In the genomic region with DNA sequence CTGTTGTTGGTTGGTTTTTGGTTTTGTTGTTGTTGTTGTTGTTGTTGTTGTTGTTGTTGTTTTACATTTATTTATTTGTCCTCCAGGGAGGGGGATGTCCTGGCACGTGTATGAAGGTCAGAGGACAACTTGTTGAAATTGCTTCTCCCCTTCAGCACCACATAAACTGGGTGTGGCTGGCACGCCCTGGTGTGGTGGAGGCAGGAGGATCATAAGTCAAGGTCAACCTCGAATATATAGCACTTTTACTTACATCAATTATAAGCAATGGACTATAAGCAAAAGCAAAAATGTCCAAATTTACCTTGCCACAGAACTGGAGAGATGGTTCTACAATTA, we compare ENCODE assay signal across 8 mouse cellular contexts. TPM values are rescaled to one million over a fixed set of nuclear protein-coding genes. Genes with fewer than 3 reads are reported as not detected.
A peak's percentile ranks its signal among the peaks of the same experiment; 100 is the strongest.
DNase-seq lines count a peak whose midpoint lies in the region; ATAC-seq and TF ChIP-seq lines count a peak whose summit lies in the region.

No protein-coding gene starts in this region.

- H3K27me3 ChIP-seq in G1E (ENCODE audit: insufficient read depth, low read length) = peaks cover 2% of the 10 kb centered on the region; the same call in 1 of the 2 replicates
- H3K27me3 ChIP-seq in hindbrain, embryonic 11.5 days (ENCODE audit: control insufficient read depth, insufficient read depth, low read length) = no peaks in the 10 kb centered on the region

- 78% methylated on average over 3 of the region's 3 CpGs for WGBS in hindbrain, embryonic 11.5 days
- 60% methylated on average over 3 of the region's 3 CpGs for WGBS in macrophage (ENCODE audit: missing documents)

- H3K4me2 ChIP-seq in hindbrain, embryonic 11.5 days (replicated peaks; ENCODE audit: low read depth, low read length) = no peak overlapping the region

- H3K36me3 ChIP-seq in G1E (replicated peaks) = peaks cover 26% of the 10 kb centered on the region
- no peaks in the 10 kb centered on the region for H3K36me3 ChIP-seq in hindbrain, embryonic 11.5 days (ENCODE audit: control insufficient read depth, insufficient read depth, low read length)
- peaks cover 26% of the 10 kb centered on the region for H3K36me3 ChIP-seq in macrophage (ENCODE audit: inconsistent target)

- no peak for ATAC-seq in G1E (ENCODE audit: extremely low read depth, insufficient number of reproducible peaks, low FRiP score, poor library complexity, severe bottlenecking)
- peak; percentile 72; the same call in 1 of the 2 replicates for ATAC-seq in hindbrain, embryonic 11.5 days (ENCODE audit: low FRiP score)
- ATAC-seq in granulocyte monocyte progenitor cell, adult 5-6 weeks (replicated peaks; ENCODE audit: poor library complexity, severe bottlenecking) = no peak

- H3K27ac ChIP-seq in hindbrain, embryonic 11.5 days (ENCODE audit: low read depth, low read length) = no peak overlapping the region
- H3K27ac ChIP-seq in macrophage = no peak overlapping the region

- no peak overlapping the region for H3K9ac ChIP-seq in hindbrain, embryonic 11.5 days (ENCODE audit: low read depth, low read length)

- H3K9me3 ChIP-seq in G1E (replicated peaks) = no peaks in the 10 kb centered on the region
- H3K9me3 ChIP-seq in hindbrain, embryonic 11.5 days (ENCODE audit: control insufficient read depth, low read length) = no peaks in the 10 kb centered on the region

- peak overlapping the region; percentile 83 for H3K4me3 ChIP-seq in G1E (ENCODE audit: low read depth, low read length)
- H3K4me3 ChIP-seq in hindbrain, embryonic 11.5 days (ENCODE audit: low read depth, low read length) = no peak overlapping the region; the same call in 1 of the 2 replicates
- peak overlapping the region; percentile 85 for H3K4me3 ChIP-seq in macrophage (ENCODE audit: inconsistent target)

- H3K4me1 ChIP-seq in G1E (ENCODE audit: insufficient read depth, low read depth, low read length) = peaks cover 10% of the 10 kb centered on the region
- H3K4me1 ChIP-seq in hindbrain, embryonic 11.5 days (replicated peaks; ENCODE audit: control insufficient read depth, insufficient read depth, low read length) = no peaks in the 10 kb centered on the region

- DNase-seq in cerebellum, adult 9-11 months = peak; percentile 9
- DNase-seq in cerebellum, adult 8-10 months = no peak
- DNase-seq in G1E (ENCODE audit: low spot score) = no peak
- DNase-seq in hindbrain, embryonic 11.5 days (ENCODE audit: low spot score) = no peak
- no peak for DNase-seq in right cerebral cortex, adult 2 months (ENCODE audit: low spot score in 2 of 2)
- DNase-seq in adrenal gland, adult 2 months = no peak

- TF ChIP-seq CTCF in G1E (IDR thresholded peaks at IDR 0.05; ENCODE audit: low read depth, low read length) = no peak

- H3K79me2 ChIP-seq in macrophage (ENCODE audit: inconsistent target) = peaks cover 30% of the 10 kb centered on the region

RNA-seq across cellular contexts. Expression of a gene that starts 0.6 kb away (rescaled TPM):
- total RNA-seq in G1E (2014; fragmentation: Nextera tagmentation) = 107 and 116 TPM in 2 replicates
- 107 and 113 TPM in 2 replicates for total RNA-seq in G1E (2017)
- 50.9 and 68.7 TPM in 2 replicates for polyA plus RNA-seq in G1E (2012)
- 118 and 121 TPM in 2 replicates for polyA plus RNA-seq in hindbrain, embryonic 11.5 days (2014; fragmentation: Nextera tagmentation; extraction: Ambion mirVana)
- total RNA-seq in macrophage (2018; cell fraction: chromatin; rRNA removed) = 100 to 1,000 TPM in 6 of 26 experiments, 10 to 100 TPM in 20; 16.9 to 110 (median 74.1) TPM
- total RNA-seq in macrophage (2018; cell fraction: cytosol; rRNA removed) = 10 to 100 TPM; 47.8 to 95.8 (median 71.4) TPM
- total RNA-seq in macrophage (2018; cell fraction: nucleus; rRNA removed) = 10 to 100 TPM; 23.0 to 97.4 (median 62.4) TPM
- 66.0 to 72.1 TPM (median 71.7 TPM) in 3 replicates for polyA plus RNA-seq in macrophage (2018)
- total RNA-seq in adrenal gland, adult 2 months (2021) = 10 to 100 TPM; 51.1 to 57.1 TPM
- 3.5 and 6.6 TPM in 2 replicates for polyA plus RNA-seq in adrenal gland, adult 2 months (2012; rRNA removed)
- total RNA-seq in granulocyte monocyte progenitor cell, adult 5-6 weeks (2014; fragmentation: Nextera tagmentation) = 99.9 and 103 TPM in 2 replicates
- 121 and 139 TPM in 2 replicates for total RNA-seq in granulocyte monocyte progenitor cell, adult 5-6 weeks (2017)

RNA-seq across cellular contexts. Expression of a gene that starts 11.2 kb away (rescaled TPM):
- total RNA-seq in G1E (2014; fragmentation: Nextera tagmentation) (not detected in 2 replicates), G1E (2017) (not detected in 2 replicates)
- polyA plus RNA-seq in G1E (2012) (not detected in 2 replicates), macrophage (2018) (not detected in 3 replicates)
- polyA plus RNA-seq in hindbrain, embryonic 11.5 days (2014; fragmentation: Nextera tagmentation; extraction: Ambion mirVana) = 0.46 TPM in 1 of 2 replicates, not detected in the other
- not detected for total RNA-seq in macrophage (2018; cell fraction: chromatin; rRNA removed)
- total RNA-seq in macrophage (2018; cell fraction: cytosol; rRNA removed) = not detected
- not detected for total RNA-seq in macrophage (2018; cell fraction: nucleus; rRNA removed)
- not detected for total RNA-seq in adrenal gland, adult 2 months (2021)
- not detected in 2 replicates for polyA plus RNA-seq in adrenal gland, adult 2 months (2012; rRNA removed)
- not detected in 2 replicates for total RNA-seq in granulocyte monocyte progenitor cell, adult 5-6 weeks (2014; fragmentation: Nextera tagmentation)
- total RNA-seq in granulocyte monocyte progenitor cell, adult 5-6 weeks (2017) = not detected in 2 replicates
